Mouse (Mus musculus) limb, embryonic 15.5 days (tissue): Measurements from ENCODE around the gene Zswim8. TPM values are rescaled to one million over a fixed set of nuclear protein-coding genes. Genes with fewer than 3 reads are reported as not detected.
A peak's percentile ranks its signal among the peaks of the same experiment; 100 is the strongest.

ENCODE experiments used
- ATAC-seq: fragments of 200-750 bp; cut with Nextera tagmentation; 2 replicates; pipeline ENCODE4 v1.8.0; 2017; ENCODE audit warnings: low read depth, moderate TSS enrichment; ENCODE audit not compliant: insufficient number of reproducible peaks, low FRiP score, low TSS enrichment
- H3K27ac ChIP-seq: fragments of 300-500 bp; sonication (generic); 2 replicates; pipeline ENCODE4 v1.5.1; 2015; ENCODE audit warnings: moderate library complexity, mild to moderate bottlenecking, inconsistent platforms
- H3K27me3 ChIP-seq: fragments of 300-500 bp; sonication (generic); 2 replicates; pipeline ENCODE4 v1.6.1; 2015; ENCODE audit warnings: inconsistent platforms
- H3K36me3 ChIP-seq: fragments of 300-500 bp; sonication (generic); 2 replicates; pipeline ENCODE4 v1.6.1; 2015; ENCODE audit warnings: inconsistent platforms
- H3K4me1 ChIP-seq: fragments of 300-500 bp; sonication (generic); 2 replicates; pipeline ENCODE4 v1.6.1; 2015; ENCODE audit warnings: inconsistent platforms
- H3K4me2 ChIP-seq: fragments of 300-500 bp; sonication (generic); 2 replicates; pipeline ENCODE4 v1.6.1; 2015; ENCODE audit warnings: mild to moderate bottlenecking, inconsistent platforms
- H3K4me3 ChIP-seq: fragments of 300-500 bp; sonication (generic); 2 replicates; pipeline ENCODE4 v1.5.1; 2015; ENCODE audit warnings: mild to moderate bottlenecking, inconsistent platforms
- H3K9ac ChIP-seq: fragments of 300-500 bp; sonication (generic); 2 replicates; pipeline ENCODE4 v1.6.1; 2015; ENCODE audit warnings: inconsistent platforms
- H3K9me3 ChIP-seq: fragments of 300-500 bp; sonication (generic); 2 replicates; pipeline ENCODE4 v1.6.1; 2016; ENCODE audit warnings: inconsistent platforms
- WGBS: fragments of 180-500 bp; shearing (Covaris S2); methylation state at CpG from one replicate; pipeline ENCODE4 v1.1.7; 2015; 5-methylcytosine and 5-hydroxymethylcytosine counted together
- polyA plus RNA-seq: library from polyadenylated mRNA; unstranded; fragments of >200 nt; fragmentation: Nextera tagmentation; extraction: Ambion mirVana; gene quantifications from 2 replicates; pipeline ENCODE4 v1.2.1, GENCODE M21; 2015

The Zswim8 gene
- polyA plus RNA-seq = 28.0 and 34.5 TPM in 2 replicates

DNA sequence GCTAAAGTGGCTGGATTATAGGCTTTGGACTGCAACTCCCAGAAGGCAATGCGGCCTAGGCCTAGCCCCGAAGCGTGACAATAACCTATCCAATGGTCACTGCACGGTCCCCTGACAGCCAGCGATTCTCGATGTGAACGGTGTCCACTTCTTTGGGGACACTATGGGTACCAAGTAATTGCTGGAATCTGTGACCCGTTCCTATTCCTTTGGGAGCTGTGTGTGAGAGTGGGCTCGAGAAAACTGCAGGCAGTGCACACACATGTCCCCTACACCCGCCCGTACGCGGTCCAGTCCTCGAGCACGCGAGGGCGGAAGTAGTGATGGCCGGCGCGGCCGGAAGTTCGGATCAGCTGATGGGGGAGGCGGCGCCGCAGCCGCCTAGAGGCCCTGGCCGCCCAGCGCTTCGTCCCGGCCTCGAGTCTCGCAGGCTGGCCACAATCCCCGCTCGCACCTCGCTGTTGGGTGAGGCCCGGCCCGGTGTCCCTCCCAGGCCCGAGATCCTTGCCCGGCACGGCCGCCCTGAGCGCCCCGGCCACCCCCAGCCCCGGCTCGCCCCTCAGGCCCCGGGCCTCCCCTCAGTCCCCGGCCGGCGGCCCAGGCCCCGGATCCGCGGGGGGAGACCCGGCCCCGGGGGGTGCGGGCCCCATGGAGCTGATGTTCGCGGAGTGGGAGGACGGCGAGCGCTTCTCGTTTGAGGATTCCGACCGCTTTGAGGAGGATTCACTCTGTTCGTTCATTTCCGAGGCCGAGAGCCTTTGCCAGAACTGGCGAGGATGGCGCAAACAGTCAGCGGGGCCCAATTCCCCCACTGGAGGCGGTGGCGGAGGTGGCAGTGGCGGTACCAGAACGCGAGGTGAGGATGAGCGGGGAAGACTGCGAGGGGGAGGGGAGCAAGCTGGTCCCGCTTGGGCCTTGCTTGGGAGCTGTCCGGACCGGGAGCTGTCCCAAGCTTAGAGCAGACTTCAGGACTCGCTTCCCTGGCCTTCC lies at the start of gene Zswim8:
TSS of gene Zswim8 (plus strand) at position 352 of the 990 bp plus-strand sequence.
- peaks cover 24% of the 10 kb centered on the region for H3K4me1 ChIP-seq
- no peaks in the 10 kb centered on the region for H3K9me3 ChIP-seq
- no peaks in the 10 kb centered on the region for H3K27me3 ChIP-seq
- peak within 1 kb of the TSS; percentile 99 for H3K4me3 ChIP-seq
- peak; percentile 93 for ATAC-seq
- peak within 1 kb of the TSS; percentile 91 for H3K27ac ChIP-seq
- H3K4me2 ChIP-seq = peak within 1 kb of the TSS; percentile 73
- peaks cover 42% of the 10 kb centered on the region for H3K36me3 ChIP-seq
- under 1% methylated on average over 80 of the region's 80 CpGs for WGBS
- peak within 1 kb of the TSS; percentile 99 for H3K9ac ChIP-seq

DNA sequence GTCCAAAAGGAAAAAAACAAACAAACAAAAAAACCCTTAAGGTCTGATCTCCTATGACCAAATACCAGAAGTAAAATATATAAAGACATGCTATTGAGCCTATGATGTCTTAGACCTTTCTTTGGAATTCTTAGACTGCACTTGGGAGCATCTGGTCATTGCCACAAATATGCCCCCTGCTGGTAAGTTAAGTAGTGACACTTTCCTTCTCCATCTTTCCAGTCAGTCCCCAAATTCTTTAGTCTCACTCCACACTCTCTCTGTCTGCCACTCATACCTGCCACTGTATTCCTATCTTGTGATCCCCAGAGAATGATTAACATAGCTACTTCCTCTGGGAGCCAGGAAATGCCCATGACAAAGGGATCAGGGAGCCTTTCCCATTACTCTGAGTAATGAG lies 49.0 kb upstream of the Zswim8 start:
- no peak overlapping the region for H3K27ac ChIP-seq
- H3K4me1 ChIP-seq = peaks cover 22% of the 10 kb centered on the region
- H3K4me2 ChIP-seq = no peak overlapping the region
- ATAC-seq = no peak
- H3K4me3 ChIP-seq = no peak overlapping the region
- H3K9me3 ChIP-seq = no peaks in the 10 kb centered on the region
- H3K27me3 ChIP-seq = no peaks in the 10 kb centered on the region
- H3K9ac ChIP-seq = no peak overlapping the region
- no peaks in the 10 kb centered on the region for H3K36me3 ChIP-seq

DNA sequence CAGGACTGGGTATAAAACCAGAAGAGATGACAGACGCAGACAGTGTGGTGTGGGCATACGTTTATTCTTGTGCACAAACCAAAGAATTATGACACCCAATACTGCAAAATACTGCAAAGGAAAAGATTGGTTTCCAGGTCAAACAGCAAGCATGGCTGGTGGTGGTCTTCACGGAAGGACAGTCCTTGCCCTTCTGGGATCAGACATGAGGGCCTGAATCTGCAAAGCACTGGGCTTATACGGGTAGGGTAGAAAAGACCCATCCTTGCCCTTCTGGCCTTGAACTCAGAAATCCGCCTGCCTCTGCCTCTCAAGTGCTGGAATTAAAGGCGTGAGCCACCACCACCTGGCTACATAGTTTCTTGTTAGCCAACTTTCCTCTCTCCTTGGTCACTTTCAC lies 48.5 kb upstream of the Zswim8 start:
- WGBS = 81% methylated on average over 6 of the region's 6 CpGs
- no peaks in the 10 kb centered on the region for H3K36me3 ChIP-seq
- H3K27ac ChIP-seq = no peak overlapping the region
- H3K4me3 ChIP-seq = no peak overlapping the region
- no peak overlapping the region for H3K4me2 ChIP-seq
- H3K4me1 ChIP-seq = peaks cover 24% of the 10 kb centered on the region
- H3K27me3 ChIP-seq = no peaks in the 10 kb centered on the region
- ATAC-seq = no peak
- no peak overlapping the region for H3K9ac ChIP-seq
- no peaks in the 10 kb centered on the region for H3K9me3 ChIP-seq

DNA sequence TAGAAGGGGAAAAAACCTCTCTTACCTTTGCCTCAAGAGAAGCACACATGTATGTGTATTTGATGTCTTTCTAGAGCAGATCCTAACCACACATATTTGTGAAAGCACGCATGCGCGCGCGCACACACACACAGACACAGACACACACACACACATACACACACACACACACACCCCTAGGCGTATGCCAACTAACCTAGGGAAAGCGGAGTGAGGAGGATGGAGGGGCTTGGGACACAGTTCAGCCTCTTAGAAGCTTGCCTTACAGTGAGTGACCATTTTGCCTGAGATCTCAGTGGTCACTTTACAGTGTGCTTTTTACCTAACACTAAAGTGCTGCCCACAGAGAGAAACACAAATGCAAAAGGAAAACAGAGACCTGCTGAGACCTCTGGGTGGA lies 47.7 kb upstream of the Zswim8 start:
- no peaks in the 10 kb centered on the region for H3K36me3 ChIP-seq
- H3K9ac ChIP-seq = no peak overlapping the region
- no peak overlapping the region for H3K4me2 ChIP-seq
- no peak for ATAC-seq
- H3K27ac ChIP-seq = no peak overlapping the region
- no peaks in the 10 kb centered on the region for H3K9me3 ChIP-seq
- peaks cover 30% of the 10 kb centered on the region for H3K4me1 ChIP-seq
- WGBS = 97% methylated on average over 7 of the region's 7 CpGs
- H3K4me3 ChIP-seq = no peak overlapping the region
- H3K27me3 ChIP-seq = no peaks in the 10 kb centered on the region

DNA sequence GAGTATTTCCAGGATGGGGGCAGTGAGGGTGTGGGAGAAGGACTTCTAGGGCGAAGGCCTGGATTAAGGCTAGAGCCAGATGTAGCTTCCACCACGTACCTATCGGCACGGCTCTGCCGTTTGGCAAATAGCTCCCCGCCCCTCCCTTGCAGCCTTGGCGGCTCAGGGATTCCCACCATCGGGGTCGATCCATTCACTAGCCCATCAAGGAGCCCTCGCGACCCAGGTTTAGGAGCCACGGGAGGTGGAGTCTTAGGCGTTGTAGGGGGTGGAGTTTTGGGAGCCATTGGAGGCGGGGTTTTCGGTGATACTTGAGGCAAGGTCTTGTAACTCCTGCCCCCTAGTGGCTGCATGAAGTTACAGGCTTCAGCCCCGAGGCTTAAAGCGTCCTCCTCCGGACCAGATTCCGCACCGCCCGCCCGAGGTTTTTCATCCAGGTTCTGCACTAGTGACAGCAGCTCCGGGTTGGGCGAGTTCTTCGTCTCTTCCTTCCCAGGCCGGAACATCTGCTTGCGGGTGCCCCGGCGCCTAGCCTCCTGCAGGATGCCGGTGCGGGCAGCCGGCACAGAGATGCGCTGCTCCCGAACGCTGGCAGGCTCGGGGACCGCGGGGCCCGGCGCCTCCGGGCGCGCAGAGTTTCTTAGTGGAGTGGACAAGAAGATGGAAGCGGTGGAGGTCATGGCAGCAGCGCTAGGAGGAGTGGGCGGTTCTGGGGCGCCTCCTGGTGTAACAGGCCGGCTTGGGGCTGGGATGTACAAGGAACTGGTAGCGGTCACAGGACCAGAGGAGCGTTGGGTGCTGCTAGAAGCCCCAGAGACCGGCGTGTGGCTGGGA lies 46.3 kb upstream of the Zswim8 start:
- Histone ChIP-seq H3K4me3 (peak overlapping the region; percentile 73), H3K4me1 (peaks cover 33% of the 10 kb centered on the region), H3K9me3 (no peaks in the 10 kb centered on the region), H3K27me3 (no peaks in the 10 kb centered on the region), H3K36me3 (no peaks in the 10 kb centered on the region), H3K9ac (peak overlapping the region; percentile 80), H3K4me2 (peak overlapping the region; percentile 89), H3K27ac (peak overlapping the region; percentile 97)
- WGBS = 1% methylated on average over 51 of the region's 52 CpGs
- ATAC-seq = peak; percentile 76

DNA sequence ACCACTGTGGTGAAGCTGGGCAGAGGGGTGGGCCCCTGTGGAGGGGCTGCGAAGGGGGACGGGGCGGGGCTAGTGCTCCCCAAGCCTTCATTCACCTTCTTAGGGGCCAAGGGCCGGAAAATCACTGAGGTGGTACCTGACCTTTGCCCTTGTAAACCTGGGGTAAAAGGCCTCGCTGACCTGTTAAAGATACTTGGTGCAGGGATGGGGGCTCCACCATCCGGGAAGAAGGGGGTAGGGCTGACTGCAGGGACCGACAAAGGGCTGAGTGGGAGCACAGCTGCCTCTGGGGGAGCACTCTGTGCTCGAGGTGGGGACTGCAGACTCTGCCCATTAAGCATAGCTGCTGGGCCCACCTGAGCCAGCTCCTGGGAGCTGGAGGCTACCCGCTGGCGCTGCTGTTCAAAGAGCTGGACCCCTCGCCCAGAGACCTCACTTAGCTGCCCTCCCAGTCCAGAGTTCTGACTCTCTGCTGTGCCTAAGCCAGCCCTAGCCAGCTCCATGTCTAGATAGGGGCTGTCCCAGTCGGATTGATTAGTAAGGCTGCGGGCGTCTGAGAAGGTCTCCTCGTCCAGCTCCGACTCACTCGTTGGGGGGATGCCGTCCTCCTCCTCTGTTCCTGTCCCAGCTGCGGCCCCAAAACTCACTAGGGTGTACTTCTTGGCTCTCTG lies 45.6 kb upstream of the Zswim8 start:
- Histone ChIP-seq H3K9ac (peak overlapping the region; percentile 80), H3K4me1 (peaks cover 33% of the 10 kb centered on the region), H3K4me2 (peak overlapping the region; percentile 89), H3K27ac (peak overlapping the region; percentile 97), H3K27me3 (no peaks in the 10 kb centered on the region), H3K36me3 (no peaks in the 10 kb centered on the region), H3K9me3 (no peaks in the 10 kb centered on the region), H3K4me3 (peak overlapping the region; percentile 73)
- ATAC-seq = no peak; the same call in 1 of the 2 replicates
- WGBS = 11% methylated on average over 19 of the region's 19 CpGs

DNA sequence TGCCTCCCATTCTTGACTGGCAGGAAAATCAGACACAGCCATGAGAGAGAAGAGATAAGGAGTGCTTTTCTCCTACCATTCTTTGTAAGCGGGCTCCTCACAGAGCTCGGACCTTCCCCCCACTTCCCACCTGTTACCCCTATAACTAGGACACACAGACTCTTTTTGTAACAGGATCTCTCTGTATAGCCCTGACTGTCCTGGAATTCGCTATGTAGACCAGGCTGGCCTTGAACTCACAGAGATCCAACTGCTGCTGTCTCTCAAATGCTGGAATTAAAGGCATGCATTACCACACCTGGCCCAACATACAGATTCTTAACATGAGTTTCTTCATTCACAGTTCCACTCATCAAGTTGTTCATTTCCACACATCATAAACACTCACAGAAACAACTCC lies 44.6 kb upstream of the Zswim8 start:
- no peak for ATAC-seq
- Histone ChIP-seq H3K4me1 (peaks cover 33% of the 10 kb centered on the region), H3K4me3 (peak overlapping the region; percentile 73; the same call in 1 of the 2 replicates), H3K9me3 (no peaks in the 10 kb centered on the region), H3K27ac (peak overlapping the region; percentile 97), H3K27me3 (no peaks in the 10 kb centered on the region), H3K9ac (no peak overlapping the region), H3K36me3 (no peaks in the 10 kb centered on the region), H3K4me2 (0 out of 2 replicates have a peak overlapping the region, but pooled peaks have one; percentile 89)
- 86% methylated on average over 3 of the region's 3 CpGs for WGBS

DNA sequence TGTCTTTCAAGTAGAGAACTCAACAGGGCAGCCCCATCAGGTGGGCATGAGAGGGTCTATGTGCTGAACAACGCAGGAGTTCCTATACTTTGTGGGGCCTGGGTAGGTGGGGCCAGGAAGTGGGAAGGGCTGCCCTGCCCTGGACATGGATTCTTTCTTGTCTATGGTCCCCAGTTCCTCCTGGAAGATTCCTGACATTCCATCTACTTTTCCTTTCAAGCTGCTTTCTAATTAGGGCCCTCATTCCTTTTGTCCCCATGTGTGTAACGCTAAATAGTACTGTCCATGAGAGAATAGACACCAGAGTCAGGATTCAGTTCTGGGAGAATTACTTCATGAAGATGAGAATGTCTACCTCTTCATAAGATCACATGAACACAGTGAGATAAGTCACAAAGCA lies 43.8 kb upstream of the Zswim8 start:
- Histone ChIP-seq H3K4me1 (peaks cover 33% of the 10 kb centered on the region), H3K9ac (no peak overlapping the region), H3K36me3 (no peaks in the 10 kb centered on the region), H3K27ac (peak overlapping the region; percentile 74), H3K4me3 (peak overlapping the region; percentile 73), H3K9me3 (no peaks in the 10 kb centered on the region), H3K4me2 (no peak overlapping the region), H3K27me3 (no peaks in the 10 kb centered on the region)
- ATAC-seq = no peak
- 64% methylated on average over 2 of the region's 2 CpGs for whole genome bisulfite sequencing

DNA sequence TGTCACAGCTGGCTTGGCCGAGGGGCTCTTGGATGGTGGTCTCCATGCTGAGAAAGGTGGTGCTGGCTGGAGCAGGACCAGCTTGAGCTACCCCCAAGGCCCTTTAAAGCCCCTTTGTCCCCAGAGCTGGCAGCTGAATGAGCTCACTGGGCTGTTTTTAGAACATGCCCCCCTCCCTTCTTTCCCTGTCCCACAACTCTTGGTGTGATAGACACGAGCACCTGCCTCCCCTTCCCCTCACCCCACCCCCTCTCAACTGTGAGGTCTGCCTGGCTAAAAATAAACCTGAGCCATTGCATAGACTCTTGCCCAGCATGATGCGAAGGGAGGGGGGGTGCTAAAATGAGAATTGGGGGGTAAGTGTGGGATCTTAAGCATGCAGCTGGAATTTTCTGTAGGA lies 42.9 kb upstream of the Zswim8 start:
- Histone ChIP-seq H3K36me3 (no peaks in the 10 kb centered on the region), H3K27ac (peak overlapping the region; percentile 74), H3K27me3 (no peaks in the 10 kb centered on the region), H3K4me3 (peak overlapping the region; percentile 73; the same call in 1 of the 2 replicates), H3K4me1 (peaks cover 33% of the 10 kb centered on the region), H3K9me3 (no peaks in the 10 kb centered on the region), H3K4me2 (no peak overlapping the region), H3K9ac (no peak overlapping the region)
- 32% methylated on average over 3 of the region's 3 CpGs for WGBS
- peak; percentile 35; the same call in 1 of the 2 replicates for ATAC-seq

DNA sequence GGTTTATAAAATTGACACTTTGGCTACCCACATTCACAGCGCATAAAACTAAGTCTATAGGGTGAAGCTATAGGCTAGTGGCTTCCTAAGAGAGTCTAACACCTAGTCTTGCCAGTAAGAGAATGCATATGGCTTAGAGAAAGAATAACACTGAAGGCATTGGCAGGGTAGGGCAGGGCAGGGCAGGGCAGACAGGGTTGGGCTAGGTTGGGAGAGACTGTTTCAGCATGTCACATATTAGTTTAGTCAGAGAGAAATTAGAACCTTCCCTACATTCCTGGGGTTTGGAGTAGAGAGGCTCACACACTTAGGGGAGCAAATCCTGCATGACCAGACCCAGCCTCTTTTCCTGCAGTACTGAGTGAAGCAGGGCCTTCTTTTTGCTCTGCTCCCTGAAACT lies 39.9 kb upstream of the Zswim8 start:
- WGBS = 58% methylated on average over 1 of the region's 1 CpGs
- Histone ChIP-seq H3K4me1 (peaks cover 12% of the 10 kb centered on the region), H3K36me3 (no peaks in the 10 kb centered on the region), H3K27me3 (no peaks in the 10 kb centered on the region), H3K4me2 (no peak overlapping the region), H3K4me3 (no peak overlapping the region), H3K27ac (0 out of 2 replicates have a peak overlapping the region, but pooled peaks have one; percentile 11), H3K9ac (no peak overlapping the region), H3K9me3 (no peaks in the 10 kb centered on the region)
- no peak for ATAC-seq

DNA sequence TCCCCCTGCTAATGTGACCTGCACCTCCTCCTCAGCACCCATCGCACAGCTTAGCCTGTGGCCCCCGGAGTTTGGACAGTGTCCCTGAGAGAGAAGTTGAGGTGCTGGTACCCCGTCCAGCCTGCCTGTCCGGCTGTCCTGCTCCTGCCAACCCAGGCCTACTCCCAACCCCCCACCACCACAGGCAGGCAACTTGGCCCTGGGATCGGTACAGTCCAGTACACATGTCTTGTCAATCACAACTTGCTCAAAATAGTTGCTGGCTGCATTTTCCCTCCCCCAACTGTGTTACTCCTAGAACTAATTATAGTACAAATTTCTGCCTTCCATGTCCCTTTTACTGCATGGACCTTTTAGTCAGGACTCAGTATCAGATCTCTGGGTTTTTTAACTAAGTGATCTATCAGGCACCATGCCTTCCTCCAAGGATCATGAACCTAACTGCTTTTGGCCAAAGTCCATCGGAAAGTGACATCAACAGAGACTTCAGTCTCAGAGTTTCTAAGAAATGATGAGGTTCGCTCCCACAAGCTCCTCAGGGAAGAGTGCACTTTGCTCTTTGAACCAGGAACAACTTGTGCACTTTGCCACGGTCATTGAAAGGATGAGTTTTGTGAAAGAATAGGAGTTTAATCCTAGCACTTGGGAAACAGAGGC lies 39.1 kb upstream of the Zswim8 start, which contains the start of gene Synpo2l:
TSS of gene Synpo2l (minus strand) at position 201 of the 657 bp plus-strand sequence.
- Histone ChIP-seq H3K27me3 (no peaks in the 10 kb centered on the region), H3K4me3 (no peak within 1 kb of the TSS), H3K27ac (0 out of 2 replicates have a peak within 1 kb of the TSS, but pooled peaks have one; percentile 11), H3K4me2 (no peak within 1 kb of the TSS), H3K36me3 (no peaks in the 10 kb centered on the region), H3K9me3 (no peaks in the 10 kb centered on the region), H3K4me1 (peaks cover 10% of the 10 kb centered on the region), H3K9ac (no peak within 1 kb of the TSS)
- 76% methylated on average over 8 of the region's 8 CpGs for WGBS
- no peak for ATAC-seq
